Mouse (Mus musculus) kidney, postnatal 0 days (tissue): ENCODE data around the gene Mroh3. TPM values are rescaled to one million over a fixed set of nuclear protein-coding genes. Genes with fewer than 3 reads are reported as not detected.

Experiments used
- ATAC-seq: fragments of 200-750 bp; cut with Nextera tagmentation; replicated peaks from 2 replicates; pipeline ENCODE4 v1.8.0; 2017; ENCODE audit warnings: low read depth, moderate number of reproducible peaks, moderate TSS enrichment, moderate library complexity; ENCODE audit not compliant: low FRiP score
- DNase-seq: peaks from one replicate; pipeline ENCODE4 v3.0.0-alpha.2; 2016; ENCODE audit warnings: low spot score
- H3K27ac ChIP-seq: fragments of 300-500 bp; sonication (generic); 2 replicates; pipeline ENCODE4 v1.5.1; 2014; ENCODE audit warnings: mild to moderate bottlenecking
- H3K27me3 ChIP-seq: fragments of 300-500 bp; sonication (generic); 2 replicates; pipeline ENCODE4 v1.6.1; 2014; ENCODE audit warnings: low read length, mixed read lengths; ENCODE audit not compliant: insufficient read depth
- H3K36me3 ChIP-seq: fragments of 300-500 bp; sonication (generic); 2 replicates; pipeline ENCODE4 v1.6.1; 2014; ENCODE audit warnings: low read length, mixed read lengths; ENCODE audit not compliant: insufficient read depth
- H3K4me1 ChIP-seq: fragments of 300-500 bp; sonication (generic); replicated peaks from 2 replicates; pipeline ENCODE4 v1.6.1; 2014; ENCODE audit warnings: antibody characterized with exemption, low read length, mixed read lengths; ENCODE audit not compliant: insufficient read depth
- H3K4me2 ChIP-seq: fragments of 300-500 bp; sonication (generic); 2 replicates; pipeline ENCODE4 v1.6.1; 2014; ENCODE audit warnings: mild to moderate bottlenecking, low read length, moderate library complexity, mixed read lengths
- H3K4me3 ChIP-seq: fragments of 300-500 bp; sonication (generic); replicated peaks from 2 replicates; pipeline ENCODE4 v1.5.1; 2014; ENCODE audit warnings: low read depth, low read length
- H3K9ac ChIP-seq: fragments of 300-500 bp; sonication (generic); 2 replicates; pipeline ENCODE4 v1.6.1; 2014; ENCODE audit warnings: low read depth, low read length
- H3K9me3 ChIP-seq: fragments of 300-500 bp; sonication (generic); replicated peaks from 2 replicates; pipeline ENCODE4 v1.6.1; 2016; ENCODE audit warnings: low read length, inconsistent platforms, mixed read lengths
- CTCF ChIP-seq: IDR thresholded peaks from 2 replicates; pipeline ENCODE4 v1.5.1; 2016; ENCODE audit warnings: antibody characterized with exemption, low read depth, mild to moderate bottlenecking, moderate library complexity
- WGBS: fragments of 180-500 bp; shearing (Covaris S2); extraction: QIAGEN DNeasy Blood & Tissue Kit; methylation state at CpG from one replicate; pipeline ENCODE4 v1.1.7; 2014; 5-methylcytosine and 5-hydroxymethylcytosine counted together
- polyA plus RNA-seq: library from polyadenylated mRNA; unstranded; fragments of >200 nt; fragmentation: Nextera tagmentation; extraction: Ambion mirVana; gene quantifications from 2 replicates; pipeline ENCODE4 v1.2.1, GENCODE M21; 2015

Gene Mroh3
- polyA plus RNA-seq, 1 experiment from 2014 or later: not detected

GRCm38 (mm10) chr1:136238495-136238894 is 25.9 kb upstream of the Mroh3 start:
- no peak overlapping the region for H3K27ac ChIP-seq
- no peak overlapping the region for H3K9ac ChIP-seq
- no peak overlapping the region for H3K4me2 ChIP-seq
- no peak overlapping the region for H3K4me3 ChIP-seq
- DNase-seq (no peak), ATAC-seq (no peak)
- no peaks in the 10 kb centered on the region for H3K9me3 ChIP-seq
- TF ChIP-seq CTCF: no peak
- H3K27me3 ChIP-seq: no peaks in the 10 kb centered on the region
- H3K36me3 ChIP-seq: no peaks in the 10 kb centered on the region
- no peaks in the 10 kb centered on the region for H3K4me1 ChIP-seq
- WGBS: 91% methylated on average over 4 of the region's 4 CpGs

- TF ChIP-seq CTCF: peak; percentile 65
- no peak overlapping the region; the same call in 1 of the 2 replicates for H3K27ac ChIP-seq
- 5% methylated on average over 9 of the region's 9 CpGs for WGBS
- no peak for ATAC-seq
- peak overlapping the region; percentile 54 for H3K4me3 ChIP-seq
- peak overlapping the region; percentile 27; the same call in 1 of the 2 replicates for H3K9ac ChIP-seq
- H3K36me3 ChIP-seq: no peaks in the 10 kb centered on the region
- no peak for DNase-seq
- H3K9me3 ChIP-seq: no peaks in the 10 kb centered on the region
- no peaks in the 10 kb centered on the region for H3K27me3 ChIP-seq
- H3K4me1 ChIP-seq: peaks cover 11% of the 10 kb centered on the region; the same call in 1 of the 2 replicates
- peak overlapping the region; percentile 82 for H3K4me2 ChIP-seq
Measured at GRCm38 (mm10) chr1:136234595-136235092, 22.0 kb upstream of the Mroh3 start.

GRCm38 (mm10) chr1:136233892-136234594 is 21.4 kb upstream of the Mroh3 start, which contains the start of gene Inava:
Gene Inava, minus strand, starts transcription at chr1:136234264.
- H3K4me3 ChIP-seq: peak within 1 kb of the TSS; percentile 54
- peak; percentile 77 for ATAC-seq
- H3K9ac ChIP-seq: peak within 1 kb of the TSS; percentile 27
- peak; percentile 77 for DNase-seq
- peak within 1 kb of the TSS; percentile 28; the same call in 1 of the 2 replicates for H3K27ac ChIP-seq
- H3K4me1 ChIP-seq: peaks cover 16% of the 10 kb centered on the region; the same call in 1 of the 2 replicates
- TF ChIP-seq CTCF: no peak
- 1% methylated on average over 51 of the region's 51 CpGs for WGBS
- H3K4me2 ChIP-seq: peak within 1 kb of the TSS; percentile 82
- H3K9me3 ChIP-seq: no peaks in the 10 kb centered on the region
- H3K27me3 ChIP-seq: no peaks in the 10 kb centered on the region
- no peaks in the 10 kb centered on the region for H3K36me3 ChIP-seq

GRCm38 (mm10) chr1:136232986-136233790 is 20.6 kb upstream of the Mroh3 start:
- peak; percentile 10 for DNase-seq
- Histone ChIP-seq H3K4me3 (peak overlapping the region; percentile 54), H3K9ac (peak overlapping the region; percentile 27), H3K27me3 (no peaks in the 10 kb centered on the region), H3K36me3 (no peaks in the 10 kb centered on the region), H3K4me1 (peaks cover 24% of the 10 kb centered on the region; the same call in 1 of the 2 replicates), H3K4me2 (peak overlapping the region; percentile 82), H3K9me3 (no peaks in the 10 kb centered on the region), H3K27ac (no peak overlapping the region)
- no peak for TF ChIP-seq CTCF
- 2% methylated on average over 23 of the region's 23 CpGs for WGBS
- ATAC-seq: no peak

- Histone ChIP-seq H3K36me3 (no peaks in the 10 kb centered on the region), H3K9ac (0 out of 2 replicates have a peak overlapping the region, but pooled peaks have one; percentile 27), H3K9me3 (no peaks in the 10 kb centered on the region), H3K27me3 (no peaks in the 10 kb centered on the region), H3K27ac (0 out of 2 replicates have a peak overlapping the region, but pooled peaks have one; percentile 22), H3K4me1 (peaks cover 30% of the 10 kb centered on the region), H3K4me2 (peak overlapping the region; percentile 82), H3K4me3 (peak overlapping the region; percentile 54; the same call in 1 of the 2 replicates)
- 5% methylated on average over 9 of the region's 9 CpGs for WGBS
- TF ChIP-seq CTCF: no peak
- no peak for DNase-seq
- ATAC-seq: no peak
Measured at GRCm38 (mm10) chr1:136232285-136232926, 19.8 kb upstream of the Mroh3 start.
